Mouse (Mus musculus): ENCODE results near the gene 6030445D17Rik.

Gene 6030445D17Rik

GRCm38 (mm10) chr4:136459210-136459609 is 2.8 kb upstream of the 6030445D17Rik start:
- no peak for DNase-seq (ENCODE audit: low read depth, low spot score)

GRCm38 (mm10) chr4:136461206-136461605 is 844 bp upstream of the 6030445D17Rik start:
- DNase-seq (ENCODE audit: low read depth, low spot score): no peak

- DNase-seq (ENCODE audit: low read depth, low spot score): no peak
These were observed 327 bp upstream of the 6030445D17Rik start for GRCm38 (mm10) chr4:136461761-136462085.

GRCm38 (mm10) chr4:136462839-136463178 is 759 bp downstream of the 6030445D17Rik start:
- DNase-seq (ENCODE audit: low read depth, low spot score): peak; percentile 54

- no peak for DNase-seq (ENCODE audit: low read depth, low spot score)
These were observed 1.4 kb downstream of the 6030445D17Rik start for GRCm38 (mm10) chr4:136463436-136463835.

- DNase-seq (ENCODE audit: low read depth, low spot score): no peak
These were observed 4.2 kb downstream of the 6030445D17Rik start for GRCm38 (mm10) chr4:136466226-136466625.

- DNase-seq (ENCODE audit: low read depth, low spot score): peak; percentile 48
These were observed 6.7 kb downstream of the 6030445D17Rik start for GRCm38 (mm10) chr4:136468553-136469327.

- peak; percentile 91 for DNase-seq (ENCODE audit: low read depth, low spot score)
These were observed 7.4 kb downstream of the 6030445D17Rik start, which contains the start of gene Luzp1 for GRCm38 (mm10) chr4:136469371-136469903. Gene Luzp1 (plus strand): TSS chr4:136469761.

- peak; percentile 50 for DNase-seq (ENCODE audit: low read depth, low spot score)
These were observed 7.9 kb downstream of the 6030445D17Rik start for GRCm38 (mm10) chr4:136469941-136470346.

GRCm38 (mm10) chr4:136470347-136471071 is 8.5 kb downstream of the 6030445D17Rik start:
- peak; percentile 50 for DNase-seq (ENCODE audit: low read depth, low spot score)

GRCm38 (mm10) chr4:136476692-136477091 is 14.6 kb downstream of the 6030445D17Rik start:
- DNase-seq (ENCODE audit: low read depth, low spot score): no peak

- no peak for DNase-seq (ENCODE audit: low read depth, low spot score)
These were observed 24.5 kb downstream of the 6030445D17Rik start for GRCm38 (mm10) chr4:136486549-136486948.

- DNase-seq (ENCODE audit: low read depth, low spot score): no peak
These were observed 33.9 kb downstream of the 6030445D17Rik start for GRCm38 (mm10) chr4:136495993-136496392.

GRCm38 (mm10) chr4:136505426-136506215 is 43.6 kb downstream of the 6030445D17Rik start:
- DNase-seq (ENCODE audit: low read depth, low spot score): no peak

- DNase-seq (ENCODE audit: low read depth, low spot score): peak; percentile 69
These were observed 47.8 kb downstream of the 6030445D17Rik start for GRCm38 (mm10) chr4:136509857-136510256.

- no peak for DNase-seq (ENCODE audit: low read depth, low spot score)
These were observed 49.7 kb downstream of the 6030445D17Rik start for GRCm38 (mm10) chr4:136511708-136512107.

- no peak for DNase-seq (ENCODE audit: low read depth, low spot score)
These were observed 50.9 kb downstream of the 6030445D17Rik start for GRCm38 (mm10) chr4:136512905-136513304.

All from CD4-positive, CD25-positive, alpha-beta regulatory T cell, adult 2 months (primary cell).